Mouse (Mus musculus) thymus, postnatal 25 days (tissue): ENCODE measurements at regions not wholly inside any gene's neighbourhood (a gene's known extent, or its start where the extent isn't known, plus 50 kb on each side); places are given as distances from the start of the nearest gene placed in this dataset.

Experiments used
- DNase-seq: peaks from one replicate; pipeline ENCODE4 v3.0.0; 2022

GRCm38 (mm10) chr5:64663766-64664165 is 139.4 kb upstream of the Klf3 start:
- no peak for DNase-seq

GRCm38 (mm10) chr5:64665064-64665463 is 138.1 kb upstream of the Klf3 start:
- DNase-seq = no peak

DNA sequence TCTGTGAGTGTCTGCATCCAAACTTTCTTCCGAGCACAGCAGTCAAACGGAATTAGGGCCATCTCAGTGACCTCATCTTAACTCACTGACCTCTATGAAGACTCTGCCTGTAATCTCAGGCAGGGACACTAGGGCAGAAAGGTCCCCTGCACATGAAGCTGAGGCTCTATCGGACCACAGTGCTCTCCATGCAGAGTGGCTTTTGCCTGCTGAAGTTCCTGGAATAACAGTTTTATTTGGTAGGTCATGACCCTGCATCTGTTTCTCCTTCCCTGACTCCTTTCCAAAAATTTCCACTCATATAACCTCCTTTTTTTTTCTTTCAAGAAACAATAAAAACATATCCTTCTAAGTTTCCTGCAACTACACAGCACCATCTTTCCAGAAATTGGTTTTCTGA is 136.9 kb upstream of the Klf3 start:
- no peak for DNase-seq

GRCm38 (mm10) chr5:64667053-64667452 is 136.1 kb upstream of the Klf3 start:
- no peak for DNase-seq

DNA sequence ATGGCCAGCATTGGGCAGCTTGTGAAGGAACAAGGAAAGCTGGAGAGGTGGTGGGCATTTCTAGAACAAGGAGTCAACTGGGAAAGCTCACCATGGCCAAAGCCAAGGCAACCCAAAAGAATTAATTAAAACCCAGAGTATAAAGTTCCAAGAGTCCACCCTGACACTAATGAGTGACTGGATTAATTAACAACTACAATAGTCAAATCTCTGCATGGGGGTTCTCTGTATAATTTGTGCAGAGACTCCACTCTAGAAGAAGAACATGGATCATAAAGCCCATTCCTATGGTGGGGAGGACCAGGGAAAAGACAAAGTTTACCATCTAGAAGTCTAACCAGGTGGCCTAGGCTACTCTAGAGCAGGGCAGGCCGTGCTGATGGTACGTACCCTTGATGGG is 129.3 kb upstream of the Klf3 start:
- no peak for DNase-seq

GRCm38 (mm10) chr5:64676214-64676945 is 126.8 kb upstream of the Klf3 start:
- DNase-seq = no peak

- no peak for DNase-seq
Observed at GRCm38 (mm10) chr5:64676946-64677588, 126.1 kb upstream of the Klf3 start.

DNA sequence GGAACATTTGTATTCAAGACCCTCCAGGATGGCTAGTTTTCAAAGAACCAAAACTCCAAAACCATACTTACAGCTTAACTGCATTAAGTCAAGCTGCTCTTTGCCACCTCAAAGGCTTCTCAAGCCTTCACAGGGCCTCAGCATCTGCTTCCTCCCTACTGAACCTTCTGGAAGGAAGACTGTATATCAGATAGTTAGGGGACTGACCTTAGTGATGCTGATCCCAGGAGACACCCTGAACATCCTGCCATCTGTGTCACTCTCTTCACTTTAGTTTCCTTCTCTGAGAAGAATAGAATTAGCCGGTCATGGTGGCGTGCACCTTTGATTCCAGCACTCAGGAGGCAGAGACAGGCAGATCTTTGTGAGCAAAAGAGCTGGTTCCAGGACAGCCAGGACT is 124.5 kb upstream of the Klf3 start:
- no peak for DNase-seq

GRCm38 (mm10) chr5:64679996-64680625 is 123.1 kb upstream of the Klf3 start:
- DNase-seq = no peak

GRCm38 (mm10) chr5:64681161-64681560 is 122.0 kb upstream of the Klf3 start:
- no peak for DNase-seq

DNA sequence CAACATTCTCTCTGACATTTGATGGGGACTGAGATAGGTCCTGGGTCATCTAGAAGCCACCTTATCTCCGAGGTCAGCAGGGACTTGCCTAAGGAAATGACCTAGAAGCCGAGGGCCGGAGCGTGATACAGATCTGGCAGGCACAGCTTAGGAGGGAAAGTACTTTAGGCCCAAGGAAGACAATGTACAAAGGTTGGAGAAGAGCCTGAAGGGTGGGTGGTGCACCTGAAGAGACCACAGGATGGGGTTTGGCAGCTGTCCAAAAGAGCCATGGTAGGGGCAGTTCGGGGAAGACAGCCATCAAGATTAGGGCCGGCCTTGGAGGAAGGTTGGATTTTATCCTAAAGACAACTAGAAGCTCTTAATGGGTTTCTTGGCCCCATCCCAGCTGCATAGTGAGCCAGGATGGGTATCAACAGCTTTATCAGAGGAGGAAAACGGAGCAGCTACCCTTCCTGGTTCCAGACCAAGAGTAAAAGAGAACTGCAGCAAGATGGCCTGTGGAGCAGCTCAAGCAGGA is 120.8 kb upstream of the Klf3 start:
- no peak for DNase-seq

- DNase-seq = no peak
Observed at GRCm38 (mm10) chr5:64683419-64683818, 119.8 kb upstream of the Klf3 start.

GRCm38 (mm10) chr5:64684275-64684674 is 118.9 kb upstream of the Klf3 start:
- no peak for DNase-seq

- no peak for DNase-seq
Observed at GRCm38 (mm10) chr5:64690148-64690547, 113.0 kb upstream of the Klf3 start.

GRCm38 (mm10) chr5:64691406-64692100 is 111.6 kb upstream of the Klf3 start:
- no peak for DNase-seq

GRCm38 (mm10) chr5:64692335-64692734 is 110.9 kb upstream of the Klf3 start:
- no peak for DNase-seq

GRCm38 (mm10) chr5:64693616-64694015 is 109.6 kb upstream of the Klf3 start:
- DNase-seq = no peak

GRCm38 (mm10) chr5:64694606-64695005 is 108.6 kb upstream of the Klf3 start:
- no peak for DNase-seq

- DNase-seq = no peak
Observed at GRCm38 (mm10) chr5:64696099-64696498, 107.1 kb upstream of the Klf3 start.

DNA sequence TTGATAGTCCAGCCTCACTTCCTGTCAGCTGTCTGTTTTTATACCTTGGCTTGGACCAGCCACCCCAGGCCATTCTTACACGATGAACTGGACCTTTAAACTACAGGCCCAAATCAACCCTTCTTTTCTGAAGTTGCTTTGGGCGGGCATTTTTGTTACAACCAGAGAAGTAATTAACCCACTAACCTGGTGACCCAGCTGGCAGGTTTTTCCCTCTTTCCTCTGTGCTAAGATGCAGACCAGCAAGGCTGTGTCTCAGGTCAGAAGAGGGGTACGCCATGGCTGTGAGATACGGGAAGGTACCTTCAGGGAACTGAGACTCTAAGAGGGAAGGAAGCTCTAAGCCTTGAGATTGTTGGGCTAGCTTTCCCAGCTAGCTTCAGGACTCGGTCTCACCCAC is 105.7 kb upstream of the Klf3 start:
- DNase-seq = no peak

GRCm38 (mm10) chr5:64698458-64699116 is 104.6 kb upstream of the Klf3 start:
- no peak for DNase-seq

GRCm38 (mm10) chr5:64700030-64700429 is 103.2 kb upstream of the Klf3 start:
- DNase-seq = no peak
